Mouse (Mus musculus) liver, embryonic 14.5 days (tissue): ENCODE measurements at regions not wholly inside any gene's neighbourhood (a gene's known extent, or its start where the extent isn't known, plus 50 kb on each side); places are given as distances from the start of the nearest gene placed in this dataset.

Source experiments
- CTCF ChIP-seq: IDR thresholded peaks from 2 replicates; pipeline ENCODE4 v1.5.1; 2016; ENCODE audit warnings: antibody characterized with exemption, low read depth, control low read depth
- EP300 ChIP-seq: IDR thresholded peaks from 2 replicates; pipeline ENCODE4 v1.6.1; 2016; ENCODE audit warnings: antibody characterized with exemption, low read depth

GRCm38 (mm10) chr12:51535056-51535640 lies 58.0 kb upstream of the Coch start:
- TF ChIP-seq CTCF (no peak), EP300 (no peak)
